In genomic region chr14:13551209-13551608, GRCm38 (mm10) we compare ENCODE assay signal across 14 mouse cellular contexts.
A peak's percentile ranks its signal among the peaks of the same experiment; 100 is the strongest.
DNase-seq lines count a peak whose midpoint lies in the region.
"Had no signal": no experiment of that assay in that cellular context is flagged by ENCODE, and none has a peak within 500 bp of the region (broad histone marks: within the 10 kb centered on the region; RNA-seq: fewer than 3 reads in every experiment).

No protein-coding gene starts in this region.

- DNase-seq in layer of hippocampus, adult 11-12 months (ENCODE audit: low spot score) = peak; percentile 9
- no peak for DNase-seq in layer of hippocampus, postnatal 10 days (ENCODE audit: low spot score in 2 of 2)
- DNase-seq in right cerebral cortex, adult 18-20 months = peak; percentile 38
- no peak for DNase-seq in right cerebral cortex, postnatal 10 days (ENCODE audit: low spot score in 2 of 2)
- DNase-seq in adipocyte (ENCODE audit: low spot score) = peak; percentile 40
- DNase-seq in urinary bladder, adult 2 months (ENCODE audit: low spot score) = no peak
- DNase-seq in gastrocnemius, postnatal 10 days = no peak
- DNase-seq: embryo, embryonic 11 days; gastrocnemius, postnatal 25 days; heart, postnatal 4 days; kidney, adult 9 months; liver, postnatal 0 days; lung, postnatal 4 days; thymus, postnatal 4 days had no signal

Comparison
In these comparisons a context has a peak if more than half of its experiments do, and no peak if none do; other contexts are left out.
1. DNase-seq: peak in layer of hippocampus, adult 11-12 months (single experiment), right cerebral cortex, adult 18-20 months (single experiment) and adipocyte (single experiment); none in layer of hippocampus, postnatal 10 days (0 of 2), right cerebral cortex, postnatal 10 days (0 of 2), urinary bladder, adult 2 months (single experiment) and gastrocnemius, postnatal 10 days (single experiment).